Mouse (Mus musculus): ENCODE measurements around the gene Myh3.

Myh3 gene

GRCm38 (mm10) chr11:67078000-67078399 lies at the start of gene Myh3:
Gene Myh3, plus strand, starts transcription at chr11:67078300.
- no peak for DNase-seq (ENCODE audit: low spot score)

GRCm38 (mm10) chr11:67030904-67031602 lies 47.0 kb upstream of the Myh3 start:
- no peak for DNase-seq (ENCODE audit: low spot score)

- DNase-seq (ENCODE audit: low spot score), result no peak
These were observed 46.5 kb upstream of the Myh3 start for GRCm38 (mm10) chr11:67031603-67031915.

DNA sequence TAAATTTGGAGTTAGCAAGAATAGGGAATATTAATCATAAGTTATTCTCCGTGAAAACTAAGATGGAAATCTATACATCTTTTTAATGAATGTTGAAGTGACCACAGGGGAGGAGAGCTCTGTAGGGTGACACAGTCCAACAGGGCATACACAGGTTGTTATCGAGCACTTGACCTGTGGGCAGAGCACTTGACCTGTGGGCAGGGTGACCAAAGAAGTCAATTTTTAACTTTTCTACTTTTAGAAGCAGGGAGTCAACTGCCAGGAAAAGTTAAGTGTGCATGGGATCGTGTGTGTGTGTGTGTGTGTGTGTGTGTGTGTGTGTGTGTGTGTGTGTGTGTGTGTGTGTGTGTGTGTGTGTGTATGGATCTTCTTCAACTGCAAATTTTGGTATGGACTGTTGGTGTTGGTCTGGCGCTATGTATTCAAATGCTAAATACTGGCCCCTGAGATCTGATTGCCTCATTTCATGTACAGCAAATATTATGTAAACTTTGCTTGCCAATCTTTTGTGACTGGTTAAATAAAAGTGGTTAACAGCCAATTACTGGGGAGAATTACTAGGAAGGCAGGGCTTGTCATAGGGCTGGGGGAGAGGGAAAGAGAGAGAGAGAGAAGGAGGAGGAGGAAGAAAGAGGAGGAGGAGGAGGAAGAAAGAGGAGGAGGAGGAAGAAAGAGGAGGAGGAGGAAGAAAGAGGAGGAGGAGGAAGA lies 43.2 kb upstream of the Myh3 start:
- DNase-seq (ENCODE audit: low spot score), result no peak

- no peak for DNase-seq (ENCODE audit: low spot score)
These were observed 41.9 kb upstream of the Myh3 start for GRCm38 (mm10) chr11:67036229-67036628.

DNA sequence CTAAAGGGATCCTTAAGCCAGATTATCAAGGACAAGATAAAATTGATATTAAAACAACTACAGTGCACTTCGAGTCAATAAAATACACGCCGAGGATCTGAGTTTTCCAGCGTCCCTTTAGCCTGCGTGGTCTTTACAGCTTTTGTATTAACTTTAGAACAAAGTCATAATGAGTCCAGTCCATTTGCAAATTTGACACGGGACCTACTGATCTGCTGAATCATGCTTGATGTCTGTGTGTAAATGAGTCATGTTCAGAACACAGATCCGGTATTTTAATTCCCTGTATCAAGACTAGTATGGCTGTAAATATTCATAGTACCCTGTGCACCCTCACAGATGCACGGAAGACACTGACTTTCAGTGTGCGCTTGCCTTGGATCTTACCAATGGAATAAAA lies 41.2 kb upstream of the Myh3 start:
- DNase-seq (ENCODE audit: low spot score), result no peak

DNA sequence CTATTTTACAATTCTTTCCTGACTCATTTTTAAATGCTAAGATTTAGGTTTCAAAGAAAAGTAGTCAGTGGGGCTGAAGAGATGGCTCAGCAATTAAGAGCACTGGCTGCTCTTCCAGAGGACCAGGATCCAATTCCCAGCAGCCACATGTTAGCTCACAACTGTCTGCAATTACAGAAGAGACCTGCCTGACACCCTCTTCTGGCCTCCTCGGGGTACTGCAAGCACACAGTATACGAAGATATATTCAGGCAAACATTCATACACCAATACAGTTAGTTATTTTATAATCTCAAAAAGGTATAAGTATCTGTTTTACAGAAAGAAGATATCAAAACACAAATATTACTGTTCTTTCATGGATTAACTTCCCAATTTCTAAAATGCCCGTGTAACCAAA lies 38.3 kb upstream of the Myh3 start:
- DNase-seq (ENCODE audit: low spot score), result no peak

GRCm38 (mm10) chr11:67040483-67040882 lies 37.6 kb upstream of the Myh3 start:
- DNase-seq (ENCODE audit: low spot score), result no peak

DNA sequence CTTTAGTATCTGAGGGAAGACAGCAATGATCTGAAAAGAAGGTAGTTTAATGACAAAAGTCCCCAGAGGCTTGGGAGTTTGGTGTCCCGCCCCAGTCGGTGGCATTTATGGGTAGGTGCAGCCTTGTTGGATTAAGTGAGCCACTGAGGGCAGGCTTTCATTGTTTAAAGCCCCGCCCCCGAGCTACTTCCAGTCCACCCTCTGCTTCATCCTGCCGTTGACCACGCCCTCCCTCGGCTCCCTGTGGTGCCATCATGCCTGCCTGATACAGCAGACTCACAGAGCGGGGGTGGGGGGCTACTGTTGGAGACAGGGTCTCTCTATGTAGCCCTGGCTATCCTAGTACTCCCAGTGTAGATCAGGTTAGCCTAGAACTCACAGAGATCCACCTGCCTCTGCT lies 35.1 kb upstream of the Myh3 start:
- DNase-seq (ENCODE audit: low spot score), result no peak

- DNase-seq (ENCODE audit: low spot score), result no peak
These were observed 33.1 kb upstream of the Myh3 start for GRCm38 (mm10) chr11:67044959-67045358.

- no peak for DNase-seq (ENCODE audit: low spot score)
These were observed 30.9 kb upstream of the Myh3 start for GRCm38 (mm10) chr11:67047199-67047598.

DNA sequence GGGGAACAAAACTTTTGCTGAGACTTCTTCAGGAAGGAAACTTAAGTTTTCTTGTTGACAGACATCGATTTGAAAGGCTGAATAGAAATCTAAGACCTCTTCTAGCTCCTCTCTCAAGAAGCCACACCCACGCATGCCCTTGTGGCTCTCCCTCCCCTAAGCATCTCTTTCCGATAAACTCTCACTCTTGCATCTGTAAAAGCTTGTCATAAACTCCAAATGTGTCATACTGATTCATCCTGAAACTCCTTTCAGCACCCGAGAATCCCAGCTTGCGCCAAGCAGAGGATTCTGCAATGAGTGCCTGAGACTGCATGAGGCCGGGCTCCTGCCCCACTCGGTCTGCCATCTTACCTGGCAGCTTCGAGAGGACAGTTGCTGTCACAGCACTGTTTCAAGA lies 29.6 kb upstream of the Myh3 start:
- no peak for DNase-seq (ENCODE audit: low spot score)

- no peak for DNase-seq (ENCODE audit: low spot score)
These were observed 28.8 kb upstream of the Myh3 start for GRCm38 (mm10) chr11:67049256-67049655.

DNA sequence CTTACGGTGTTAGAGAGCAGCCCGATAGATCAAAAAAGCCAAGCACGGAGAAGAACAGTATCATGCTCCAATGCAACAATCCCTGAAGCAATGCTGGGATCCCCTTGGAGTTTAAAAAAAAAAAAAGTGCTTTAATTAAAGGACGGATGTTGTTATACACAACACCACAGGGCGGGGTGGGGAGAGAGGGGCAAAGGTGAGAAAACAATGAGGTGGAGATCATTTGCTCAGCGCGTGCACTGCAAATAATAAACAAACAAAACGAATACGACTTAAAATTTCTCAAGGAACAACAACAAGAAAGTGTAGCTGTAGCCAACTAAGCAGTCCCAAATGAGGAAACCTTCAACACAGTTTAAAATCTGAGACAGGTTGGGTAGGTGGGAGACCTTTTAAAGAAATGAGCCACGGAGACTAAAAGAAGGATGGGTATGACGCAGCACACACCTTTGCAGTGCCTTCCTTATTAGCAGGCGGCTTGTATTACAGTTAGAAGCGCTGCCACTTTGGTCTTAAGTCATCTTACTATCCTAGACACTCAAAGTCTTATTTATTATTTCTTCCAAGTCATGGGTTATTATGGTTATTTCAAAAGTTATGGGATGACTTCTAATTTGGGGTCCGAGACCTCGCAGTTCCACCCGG lies 26.3 kb upstream of the Myh3 start:
- no peak for DNase-seq (ENCODE audit: low spot score)

DNA sequence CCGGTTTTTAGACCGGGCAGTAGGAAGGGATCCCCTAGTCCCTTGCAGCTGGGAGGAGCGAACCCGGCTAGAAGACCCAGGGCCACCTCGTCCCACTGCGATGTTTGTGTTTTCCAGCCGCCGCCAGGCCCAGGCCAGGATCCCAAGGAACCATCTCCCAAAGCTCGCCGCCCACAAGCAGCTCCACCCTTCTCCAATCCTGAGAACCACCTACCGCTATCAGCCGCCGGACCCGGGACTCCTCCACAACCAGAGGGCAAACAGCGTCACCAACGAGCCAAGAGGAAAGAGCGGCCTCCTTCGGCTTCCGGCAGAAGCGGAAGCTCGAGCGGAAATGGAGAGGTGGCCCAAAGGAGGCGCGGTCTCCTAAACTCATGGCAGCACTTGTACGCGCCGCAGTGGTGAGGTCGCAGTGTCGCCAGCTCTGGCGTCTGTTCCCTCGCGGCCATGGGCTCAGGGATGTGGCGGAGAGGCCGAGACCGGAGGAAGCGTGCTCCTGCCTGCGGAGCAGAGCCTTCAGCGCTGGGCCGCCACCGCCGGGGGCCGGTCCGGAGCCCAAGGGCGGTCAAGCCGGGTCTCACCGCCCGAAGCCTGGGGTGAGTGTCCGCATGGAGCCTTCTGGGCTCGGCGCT lies 25.7 kb upstream of the Myh3 start, which contains the start of the genes Adprm and Sco1:
Gene Adprm (minus strand): TSS at position 274 of the 632 bp plus-strand sequence.
Gene Sco1 (plus strand): TSS at position 350 of the 632 bp plus-strand sequence.
- DNase-seq (ENCODE audit: low spot score), result peak; percentile 85

GRCm38 (mm10) chr11:67054754-67055365 lies 23.2 kb upstream of the Myh3 start:
- DNase-seq (ENCODE audit: low spot score), result no peak

- DNase-seq (ENCODE audit: low spot score), result no peak
These were observed 16.8 kb upstream of the Myh3 start for GRCm38 (mm10) chr11:67061311-67061710.

- no peak for DNase-seq (ENCODE audit: low spot score)
These were observed 15.4 kb upstream of the Myh3 start for GRCm38 (mm10) chr11:67062726-67063125.

- no peak for DNase-seq (ENCODE audit: low spot score)
These were observed 10.4 kb upstream of the Myh3 start for GRCm38 (mm10) chr11:67067741-67068140.

GRCm38 (mm10) chr11:67072615-67073130 lies 5.4 kb upstream of the Myh3 start:
- DNase-seq (ENCODE audit: low spot score), result no peak

DNA sequence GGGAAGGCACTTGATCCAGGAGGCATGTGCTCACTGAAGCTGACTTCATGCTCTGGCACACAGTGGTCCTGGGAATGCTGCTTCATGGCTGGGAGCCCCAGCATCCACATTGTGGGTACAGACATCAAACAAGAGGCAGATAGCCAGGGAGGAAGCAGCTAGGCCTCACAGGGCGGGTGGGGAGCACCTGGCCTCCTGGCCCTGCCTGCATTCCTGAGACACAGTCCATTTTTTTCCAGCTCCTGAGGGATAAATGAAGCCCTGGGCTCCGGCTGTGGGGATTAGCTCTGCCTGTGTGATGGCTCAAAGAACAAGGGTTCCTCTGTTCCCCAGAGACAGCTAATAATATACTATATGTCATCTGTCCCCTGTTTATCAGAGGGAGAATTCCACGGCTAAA lies 3.1 kb upstream of the Myh3 start:
- DNase-seq (ENCODE audit: low spot score), result no peak

- DNase-seq (ENCODE audit: low spot score), result no peak
These were observed 1.3 kb upstream of the Myh3 start for GRCm38 (mm10) chr11:67076781-67077180.
